Comparison of ENCODE assay signal across 12 mouse cellular contexts in genomic region chr1:39344981-39345600, GRCm38 (mm10). TPM values are rescaled to one million over a fixed set of nuclear protein-coding genes. Genes with fewer than 3 reads are reported as not detected.
DNase-seq lines count a peak whose midpoint lies in the region; ATAC-seq and TF ChIP-seq lines count a peak whose summit lies in the region.
"Had no signal": no experiment of that assay in that cellular context is flagged by ENCODE, and none has a peak within 500 bp of the region (broad histone marks: within the 10 kb centered on the region; RNA-seq: fewer than 3 reads in every experiment).

No protein-coding gene starts in this region.

- no peaks in the 10 kb centered on the region for H3K4me1 ChIP-seq in heart, embryonic 10.5 days
- peaks cover 5% of the 10 kb centered on the region; the same call in 1 of the 2 replicates for H3K4me1 ChIP-seq in cortical plate, adult 2 months (ENCODE audit: control insufficient read depth, insufficient read depth, low read length)
- peaks cover 8% of the 10 kb centered on the region for H3K4me1 ChIP-seq in thymus, adult 2 months (replicated peaks; ENCODE audit: control insufficient read depth, insufficient read depth, low read length)
- H3K4me1 ChIP-seq: hindbrain, embryonic 15.5 days had no signal

- ATAC-seq in megakaryocyte, adult 5-6 weeks (ENCODE audit: poor library complexity, severe bottlenecking) = no peak

- no peak overlapping the region for H3K27ac ChIP-seq in heart, embryonic 10.5 days
- no peak overlapping the region for H3K27ac ChIP-seq in cortical plate, adult 2 months (ENCODE audit: insufficient read depth, low read length)
- no peak overlapping the region for H3K27ac ChIP-seq in thymus, adult 2 months (ENCODE audit: control insufficient read depth, insufficient read depth, low read length)
- H3K27ac ChIP-seq: hindbrain, embryonic 15.5 days had no signal

- H3K4me3 ChIP-seq in heart, embryonic 10.5 days = 0 out of 2 replicates have a peak overlapping the region, but pooled peaks have one; percentile 8
- no peak overlapping the region for H3K4me3 ChIP-seq in cortical plate, adult 2 months (ENCODE audit: insufficient read depth, low read length)
- H3K4me3 ChIP-seq in thymus, adult 2 months (ENCODE audit: control insufficient read depth, insufficient read depth, low read length) = no peak overlapping the region
- H3K4me3 ChIP-seq: hindbrain, embryonic 15.5 days had no signal

- peaks cover 11% of the 10 kb centered on the region; the same call in 1 of the 2 replicates for H3K27me3 ChIP-seq in heart, embryonic 10.5 days (ENCODE audit: insufficient read depth, poor library complexity, severe bottlenecking)
- H3K27me3 ChIP-seq in thymus, adult 2 months (ENCODE audit: control insufficient read depth, insufficient read depth, low read length) = no peaks in the 10 kb centered on the region
- H3K27me3 ChIP-seq: hindbrain, embryonic 15.5 days had no signal

- H3K36me3 ChIP-seq in heart, embryonic 10.5 days = no peaks in the 10 kb centered on the region
- H3K36me3 ChIP-seq in thymus, adult 2 months (ENCODE audit: control insufficient read depth, insufficient read depth, low read length) = no peaks in the 10 kb centered on the region
- H3K36me3 ChIP-seq: G1E; hindbrain, embryonic 15.5 days had no signal

- no peaks in the 10 kb centered on the region for H3K9me3 ChIP-seq in heart, embryonic 10.5 days
- H3K9me3 ChIP-seq: G1E; hindbrain, embryonic 15.5 days had no signal

- no peak for DNase-seq in heart, embryonic 10.5 days (ENCODE audit: low spot score)
- DNase-seq in heart, adult 11 months = no peak
- peak; percentile 28 for DNase-seq in lung, postnatal 10 days
- no peak for DNase-seq in lung, postnatal 4 days
- peak; percentile 42 for DNase-seq in thymus, adult 2 months
- no peak for DNase-seq in urinary bladder, postnatal 10 days (ENCODE audit: low spot score)
- DNase-seq: gastrocnemius, postnatal 25 days; lung, postnatal 36 days had no signal

- peak; percentile 37 for TF ChIP-seq CTCF in cortical plate, adult 2 months (IDR thresholded peaks at IDR 0.05; ENCODE audit: extremely low read depth, insufficient read depth, low read length)
- no peak for TF ChIP-seq CTCF in thymus, adult 2 months (IDR thresholded peaks at IDR 0.05; ENCODE audit: borderline replicate concordance, control insufficient read depth, extremely low read depth, insufficient read depth, low read length, poor library complexity)

- WGBS in heart, embryonic 10.5 days = 47% methylated on average over 21 of the region's 21 CpGs
- 25% methylated on average over 21 of the region's 21 CpGs for WGBS in thymus, adult 2 months

- no peak for TF ChIP-seq POLR2A in cortical plate, adult 2 months (IDR thresholded peaks at IDR 0.05; ENCODE audit: extremely low read depth, insufficient read depth, low read length)
- no peak for TF ChIP-seq POLR2A in thymus, adult 2 months (IDR thresholded peaks at IDR 0.05; ENCODE audit: control insufficient read depth, extremely low read depth, insufficient read depth, low read length, poor library complexity)

RNA-seq across cellular contexts. Expression of gene Rpl31, which starts 22.6 kb away (rescaled TPM):
- polyA plus RNA-seq in heart, embryonic 10.5 days (2016; fragmentation: Nextera tagmentation; extraction: Ambion mirVana) = 325 and 422 TPM in 2 replicates
- polyA plus RNA-seq in cortical plate, adult 2 months (2012; rRNA removed) = 784 and 793 TPM in 2 replicates
- polyA plus RNA-seq in thymus, adult 2 months (2012; rRNA removed) = 336 and 375 TPM in 2 replicates
- 1,504 and 1,608 TPM in 2 replicates for total RNA-seq in megakaryocyte, adult 5-6 weeks (2015)
- 446 and 454 TPM in 2 replicates for total RNA-seq in megakaryocyte, adult 5-6 weeks (2017)

Comparison
In these comparisons a context has a peak if more than half of its experiments do, and no peak if none do; other contexts are left out.
1. DNase-seq: peak in lung, postnatal 10 days (single experiment) and thymus, adult 2 months (single experiment); none in heart, embryonic 10.5 days (single experiment), heart, adult 11 months (single experiment), lung, postnatal 4 days (0 of 2) and urinary bladder, postnatal 10 days (single experiment).